Mouse (Mus musculus) lung, postnatal 0 days (tissue): ENCODE data around the gene Lpp.

Experiments
- CTCF ChIP-seq: IDR thresholded peaks from 2 replicates; pipeline ENCODE4 v1.5.1; 2016; ENCODE audit warnings: antibody characterized with exemption, mild to moderate bottlenecking
- EP300 ChIP-seq: IDR thresholded peaks from 2 replicates; pipeline ENCODE4 v1.6.1; 2016; ENCODE audit warnings: antibody characterized with exemption, mild to moderate bottlenecking, control low read depth

- TF ChIP-seq CTCF (no peak), EP300 (no peak; the same call in 1 of the 2 replicates)
Measured at GRCm38 (mm10) chr16:24801355-24801754, 408.0 kb downstream of the Lpp start.
